Mouse (Mus musculus) kidney, adult 18-20 months (tissue): ENCODE data around the gene Olfr139.

Source experiments
- DNase-seq: peaks from one replicate; pipeline ENCODE4 v3.0.0; 2021

Gene Olfr139

DNA sequence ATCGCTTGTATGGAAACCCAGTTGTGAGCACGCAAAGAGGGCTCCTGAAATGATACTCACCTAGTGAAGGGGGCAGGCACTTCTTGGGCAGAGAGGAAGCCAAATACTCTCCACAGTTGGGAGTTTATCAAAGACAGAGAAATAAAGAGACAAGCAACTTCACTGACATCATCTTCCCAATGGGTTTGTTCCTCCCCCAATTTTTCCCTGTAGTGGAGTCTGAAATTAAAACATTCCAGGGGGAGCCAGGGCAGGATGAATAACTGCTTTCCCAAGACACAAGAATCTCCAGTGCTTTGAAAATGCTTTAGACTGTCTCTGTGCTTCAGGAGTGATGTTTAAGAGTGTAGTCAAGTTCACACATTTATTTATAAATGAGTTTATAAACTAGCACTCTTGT, at the start of gene Olfr139, which contains the start of gene Olfr399:
Olfr139 (minus strand) TSS at position 101 of the 400 bp plus-strand sequence.
Olfr399 (minus strand) TSS at position 165 of the 400 bp plus-strand sequence.
- DNase-seq = no peak

DNA sequence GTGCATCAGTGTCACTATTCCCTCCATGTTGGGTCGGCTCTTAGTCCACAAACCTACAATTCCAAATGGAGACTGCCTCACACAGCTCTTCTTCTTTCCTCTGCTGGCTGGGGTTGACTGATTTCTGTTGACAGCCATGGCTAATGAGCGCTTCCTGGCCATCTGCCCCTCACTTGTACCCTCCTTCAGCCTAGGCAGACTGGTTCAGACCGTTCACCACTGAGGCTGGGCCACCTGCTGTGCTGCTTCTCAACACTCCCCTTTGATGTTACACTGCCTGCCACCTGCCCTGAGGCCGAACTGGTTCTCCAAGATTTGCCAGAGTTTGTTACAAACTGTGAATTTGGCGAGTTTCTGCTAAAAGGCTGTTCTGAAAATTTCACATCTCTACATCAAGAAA, 48.7 kb upstream of the Olfr139 start:
- no peak for DNase-seq

DNA sequence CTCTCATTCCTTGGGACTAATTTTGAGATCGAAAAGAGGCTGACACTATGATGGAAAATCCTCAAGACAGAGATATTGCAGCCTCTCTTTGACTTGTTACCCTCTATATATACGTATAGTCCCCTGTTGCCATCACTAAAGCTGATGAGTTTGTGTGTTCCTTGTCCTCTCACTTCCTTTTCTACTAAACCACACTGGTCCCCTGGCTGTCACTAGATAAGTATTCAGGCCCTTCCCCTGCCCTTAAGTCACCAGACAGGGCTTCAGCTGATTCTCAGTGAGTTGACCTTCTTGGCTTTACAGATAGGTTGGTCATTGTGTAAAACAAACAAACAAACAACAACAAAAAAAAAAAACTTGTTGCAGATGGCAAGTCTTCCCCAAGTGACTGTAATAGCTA, 45.2 kb upstream of the Olfr139 start:
- DNase-seq = no peak

DNA sequence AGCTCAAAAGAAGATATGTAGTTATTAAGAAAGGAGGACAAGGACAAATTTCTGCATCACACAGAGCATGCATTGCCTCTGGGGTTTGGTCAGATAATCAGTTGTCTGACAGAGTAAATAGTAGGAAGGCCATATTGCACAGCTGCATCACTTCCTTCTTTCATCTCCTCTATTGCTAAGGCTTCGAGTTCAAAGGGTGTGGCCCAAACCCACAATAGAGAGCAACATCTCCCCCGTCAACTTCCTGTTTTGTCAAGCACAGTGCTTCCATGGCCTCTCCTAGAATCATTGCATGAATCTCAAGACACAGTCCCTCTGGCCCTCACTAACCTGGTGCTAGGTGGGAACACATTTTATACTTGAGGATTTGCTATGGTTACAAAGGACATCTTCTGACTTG, 44.4 kb upstream of the Olfr139 start:
- no peak for DNase-seq

DNA sequence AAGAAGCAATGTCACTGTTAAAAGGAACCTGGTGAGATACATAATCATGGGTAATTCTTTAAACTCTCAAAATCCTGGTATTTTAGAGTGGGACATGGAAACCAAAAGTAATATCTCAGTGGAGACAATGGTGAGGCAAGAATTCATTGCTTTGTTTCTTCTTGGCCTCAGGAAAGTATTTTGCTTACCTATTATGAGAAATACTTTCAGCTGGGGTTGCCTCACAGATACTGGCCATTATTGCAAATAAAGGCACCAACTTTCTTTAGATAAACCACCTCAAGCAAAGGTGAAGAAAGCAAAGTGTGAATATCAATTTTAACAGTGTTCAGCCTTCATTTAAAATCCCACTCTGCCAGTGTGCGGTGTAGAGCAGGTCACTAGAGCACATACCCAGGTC, 13.3 kb upstream of the Olfr139 start, which contains the start of gene Zfp616:
Zfp616 (plus strand) TSS at position 301 of the 400 bp plus-strand sequence.
- no peak for DNase-seq

DNA sequence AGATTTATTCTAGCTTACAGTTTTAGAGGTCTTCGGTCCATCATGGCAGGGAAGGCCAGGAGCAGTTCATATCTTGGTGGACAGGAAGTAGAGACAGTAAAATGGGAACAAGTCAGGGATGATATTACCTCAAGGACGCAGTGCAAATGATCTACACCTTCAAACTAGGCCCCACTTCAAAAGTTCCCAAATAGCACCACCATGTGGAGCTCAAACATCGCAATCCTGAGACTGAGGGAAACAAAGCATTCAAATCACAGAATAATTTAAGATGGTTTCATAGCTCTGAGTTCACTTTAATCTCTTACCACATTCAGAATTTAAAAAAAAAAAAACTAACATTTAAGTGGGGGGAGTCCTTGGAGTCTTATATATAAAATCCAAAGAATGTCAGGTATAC, 5.0 kb downstream of the Olfr139 start:
- DNase-seq = no peak
